Mouse (Mus musculus) gastrocnemius, adult 2 months (tissue): Measurements from ENCODE around the gene Eif4a2. TPM values are rescaled to one million over a fixed set of nuclear protein-coding genes. Genes with fewer than 3 reads are reported as not detected.

ENCODE experiments used
- DNase-seq: peaks from one replicate; pipeline ENCODE4 v3.0.0; 2022
- H3K27ac ChIP-seq: fragments of 200-600 bp; 2 replicates; pipeline ENCODE4 v1.8.1; 2022; ENCODE audit warnings: mild to moderate bottlenecking
- H3K4me3 ChIP-seq: fragments of 200-600 bp; 2 replicates; pipeline ENCODE4 v1.8.1; 2022; ENCODE audit warnings: mild to moderate bottlenecking, moderate library complexity
- CTCF ChIP-seq: fragments of 200-600 bp; IDR thresholded peaks from 2 replicates; pipeline ENCODE4 v1.8.1; 2022; ENCODE audit warnings: antibody characterized with exemption, mild to moderate bottlenecking, moderate library complexity
- intact Hi-C: fragments of 180-260 bp; cut with DNase I; formaldehyde crosslinking; loops from one replicate; pipeline ENCODE4 v1.15.1; 2025
- total RNA-seq, 2 experiments: library from RNA; stranded (reverse); gene quantifications; 2 replicates each; pipeline ENCODE4 v1.2.3; 2021

The Eif4a2 gene
- total RNA-seq, 2 experiments from 2014 or later = 458 to 462 TPM

DNA sequence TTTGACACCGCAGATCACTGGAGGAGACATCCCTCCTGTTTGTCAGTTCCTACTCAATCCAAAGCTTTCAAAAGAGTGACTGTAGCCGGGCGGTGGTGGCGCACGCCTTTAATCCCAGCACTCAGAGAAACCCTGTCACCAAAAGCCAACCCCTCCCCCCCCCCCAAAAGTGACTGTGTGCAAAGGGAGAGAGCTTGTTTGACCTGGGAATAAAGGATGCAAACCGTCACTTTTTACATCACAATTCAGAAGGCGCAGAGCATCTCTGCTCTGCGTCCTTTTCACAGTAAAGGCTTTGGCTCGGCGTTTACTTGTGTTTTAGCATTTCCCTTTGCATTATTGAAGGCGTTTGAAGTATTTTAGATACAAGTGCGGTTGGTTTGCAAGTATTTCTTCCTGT is 7.6 kb upstream of the Eif4a2 start:
- no peak for TF ChIP-seq CTCF
- Histone ChIP-seq H3K27ac (no peak overlapping the region), H3K4me3 (peak overlapping the region; percentile 43)
- intact Hi-C loops = no loop called here
- no peak for DNase-seq

DNA sequence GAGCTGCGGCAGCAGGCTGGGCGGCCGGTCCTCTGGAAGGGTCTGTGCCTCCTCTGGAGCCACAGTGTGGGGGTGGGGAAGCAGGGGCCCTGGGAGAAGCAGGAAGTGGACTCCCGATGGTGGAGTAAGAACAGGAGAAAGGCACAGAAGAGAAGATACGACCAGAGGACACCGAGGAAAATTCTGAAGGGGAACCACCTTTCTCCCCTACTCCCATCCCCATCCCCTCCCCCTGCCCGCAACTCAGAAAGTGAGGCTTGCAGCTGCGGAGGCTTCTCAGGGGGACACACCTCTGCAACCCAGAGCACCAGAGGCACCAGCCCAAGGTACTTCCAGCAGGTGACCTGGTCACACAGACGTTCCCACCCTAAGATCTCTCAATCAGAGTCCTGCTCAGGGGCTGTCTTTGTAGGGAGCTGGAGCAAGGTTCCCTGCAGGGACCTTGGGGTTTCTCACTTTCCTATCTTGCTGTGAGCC is 7.1 kb upstream of the Eif4a2 start:
- intact Hi-C loops = no loop called here
- no peak for DNase-seq
- Histone ChIP-seq H3K4me3 (peak overlapping the region; percentile 43), H3K27ac (no peak overlapping the region)
- TF ChIP-seq CTCF = no peak

DNA sequence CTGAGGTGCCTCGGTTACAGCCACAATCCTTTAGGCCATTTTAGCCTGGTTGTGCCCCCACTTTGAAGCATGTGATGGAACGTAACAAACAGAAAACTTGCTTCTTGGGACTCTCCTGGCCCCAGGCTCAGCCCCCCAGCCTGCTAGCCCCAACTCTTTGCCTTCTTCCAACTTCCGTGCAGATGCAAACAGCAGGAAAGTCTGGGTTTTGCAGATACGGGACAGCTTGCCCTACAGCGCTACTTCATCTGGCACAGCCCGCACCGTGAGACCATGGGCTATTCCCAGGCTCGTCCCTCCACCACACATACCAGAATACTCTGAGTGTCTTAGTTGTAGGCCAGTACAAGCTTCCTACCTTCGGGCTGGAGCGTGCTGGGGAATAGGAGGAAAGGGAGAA is 6.6 kb upstream of the Eif4a2 start:
- no peak overlapping the region for H3K27ac ChIP-seq
- intact Hi-C loops = no loop called here
- H3K4me3 ChIP-seq = peak overlapping the region; percentile 43; the same call in 1 of the 2 replicates
- DNase-seq = no peak
- no peak for TF ChIP-seq CTCF

DNA sequence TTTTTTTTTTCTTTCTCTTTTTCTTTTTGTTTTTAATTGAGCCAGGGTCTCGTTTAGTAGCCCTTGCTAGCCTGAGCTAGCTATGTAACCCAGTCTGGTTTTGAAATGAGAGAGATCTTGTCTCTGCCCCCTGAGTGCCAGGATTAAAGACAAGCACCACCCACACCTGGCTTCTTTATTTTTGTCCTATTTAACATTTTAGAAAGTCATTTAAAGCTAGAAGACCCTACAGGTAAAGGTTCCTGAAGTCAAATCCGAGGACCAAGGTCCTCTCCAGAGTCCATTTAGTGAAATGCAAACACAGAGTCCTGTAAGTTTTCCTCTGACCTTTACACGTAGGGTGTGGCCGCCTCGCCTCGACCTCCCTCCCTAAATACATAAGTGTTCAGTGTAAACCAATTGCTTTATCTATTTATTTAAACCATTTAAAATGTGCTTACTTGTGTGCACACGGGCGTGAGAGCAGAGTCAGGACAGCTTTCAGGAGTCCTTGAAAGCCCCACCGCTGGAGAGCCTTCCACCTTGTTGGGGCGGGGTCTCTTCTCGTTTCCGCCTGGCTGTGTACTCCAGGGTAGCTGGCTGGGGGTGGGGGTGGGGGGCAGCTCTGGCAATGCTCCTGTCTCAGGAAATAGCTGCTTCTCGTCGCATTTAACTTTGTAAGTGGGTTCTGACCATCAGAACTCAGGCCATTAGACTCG is 4.8 kb upstream of the Eif4a2 start:
- no peak for DNase-seq
- no peak for TF ChIP-seq CTCF
- intact Hi-C loops = no loop called here
- no peak overlapping the region for H3K27ac ChIP-seq
- no peak overlapping the region for H3K4me3 ChIP-seq

DNA sequence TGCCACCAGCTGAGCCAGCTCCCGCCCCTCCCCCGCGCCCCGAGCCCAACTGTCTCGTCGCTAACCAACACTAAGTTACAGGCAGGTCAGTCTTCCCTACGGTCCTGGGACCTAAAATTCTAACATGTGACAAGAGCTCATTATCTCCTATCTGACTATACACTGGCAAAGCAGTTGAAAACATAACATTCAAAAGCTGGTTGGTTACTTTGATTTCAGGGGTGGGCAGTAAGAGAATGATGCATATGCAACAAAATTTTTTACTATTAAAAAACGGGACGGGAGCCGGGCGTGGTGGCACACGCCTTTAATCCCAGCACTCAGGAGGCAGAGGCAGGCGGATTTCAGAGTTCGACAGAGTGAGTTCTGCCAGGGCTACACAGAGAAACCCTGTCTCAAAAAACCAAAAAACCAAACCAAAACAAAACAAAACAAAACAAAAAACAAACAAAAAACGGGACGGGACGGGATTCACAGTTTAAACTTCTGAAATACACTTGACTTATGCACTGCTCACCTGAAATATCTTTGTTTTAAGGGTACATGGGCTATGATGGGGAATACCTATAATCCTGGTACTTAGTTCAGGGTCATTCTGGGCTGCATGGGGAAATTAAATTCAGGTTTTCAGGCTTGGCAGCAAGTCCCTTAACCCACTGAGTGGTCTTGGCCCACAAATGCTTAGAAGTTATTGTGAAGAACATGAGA is 4.1 kb upstream of the Eif4a2 start:
- TF ChIP-seq CTCF = no peak
- H3K4me3 ChIP-seq = no peak overlapping the region
- intact Hi-C loops = no loop called here
- no peak overlapping the region for H3K27ac ChIP-seq
- no peak for DNase-seq

DNA sequence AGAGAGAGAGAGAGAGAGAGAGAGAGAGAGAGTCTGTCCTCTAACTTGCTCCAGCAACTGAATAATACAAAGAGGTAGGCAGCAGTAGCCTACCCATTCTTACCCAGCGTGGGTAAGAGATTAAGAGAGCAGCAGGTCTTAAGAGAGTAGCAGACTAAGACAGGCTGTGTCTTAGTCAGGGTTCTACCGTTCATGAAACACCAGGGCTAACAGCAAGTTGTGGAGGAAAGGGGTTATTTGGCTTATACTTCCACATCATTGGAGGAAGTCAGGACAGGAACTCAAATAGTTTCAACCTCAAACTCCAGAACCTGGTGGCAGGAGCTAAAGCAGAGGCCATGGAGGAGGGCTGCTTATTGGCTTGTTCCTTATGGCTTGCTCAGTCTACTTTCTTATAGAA is 3.4 kb upstream of the Eif4a2 start:
- Histone ChIP-seq H3K27ac (no peak overlapping the region), H3K4me3 (no peak overlapping the region)
- DNase-seq = no peak
- no peak for TF ChIP-seq CTCF
- intact Hi-C loops = no loop called here

DNA sequence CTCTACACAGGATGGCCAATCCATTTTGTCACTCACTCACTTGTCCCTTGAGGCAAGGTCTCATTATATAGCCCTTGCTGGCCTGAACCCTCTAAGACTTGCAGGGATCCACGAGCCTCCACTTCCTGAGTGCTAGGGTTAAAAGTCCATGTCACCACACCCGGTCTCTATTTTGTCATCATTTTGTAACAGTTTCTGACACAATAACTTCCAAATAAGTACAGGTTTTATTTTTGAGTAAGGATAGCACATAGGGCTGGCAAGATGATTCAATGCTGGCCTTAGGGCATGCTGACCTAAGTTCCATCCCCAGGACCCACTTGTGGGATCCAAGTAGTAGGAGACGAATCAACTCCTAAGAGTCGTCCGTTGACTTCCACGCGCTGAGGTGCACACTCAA is 1.1 kb upstream of the Eif4a2 start:
- intact Hi-C loops = loop anchor here (5.0 kb wide), 1 partner anchor 249 kb away; the partner anchor contains the start of genes Dnajb11 and Tbccd1
- no peak for DNase-seq
- TF ChIP-seq CTCF = no peak
- Histone ChIP-seq H3K4me3 (no peak overlapping the region), H3K27ac (no peak overlapping the region)

DNA sequence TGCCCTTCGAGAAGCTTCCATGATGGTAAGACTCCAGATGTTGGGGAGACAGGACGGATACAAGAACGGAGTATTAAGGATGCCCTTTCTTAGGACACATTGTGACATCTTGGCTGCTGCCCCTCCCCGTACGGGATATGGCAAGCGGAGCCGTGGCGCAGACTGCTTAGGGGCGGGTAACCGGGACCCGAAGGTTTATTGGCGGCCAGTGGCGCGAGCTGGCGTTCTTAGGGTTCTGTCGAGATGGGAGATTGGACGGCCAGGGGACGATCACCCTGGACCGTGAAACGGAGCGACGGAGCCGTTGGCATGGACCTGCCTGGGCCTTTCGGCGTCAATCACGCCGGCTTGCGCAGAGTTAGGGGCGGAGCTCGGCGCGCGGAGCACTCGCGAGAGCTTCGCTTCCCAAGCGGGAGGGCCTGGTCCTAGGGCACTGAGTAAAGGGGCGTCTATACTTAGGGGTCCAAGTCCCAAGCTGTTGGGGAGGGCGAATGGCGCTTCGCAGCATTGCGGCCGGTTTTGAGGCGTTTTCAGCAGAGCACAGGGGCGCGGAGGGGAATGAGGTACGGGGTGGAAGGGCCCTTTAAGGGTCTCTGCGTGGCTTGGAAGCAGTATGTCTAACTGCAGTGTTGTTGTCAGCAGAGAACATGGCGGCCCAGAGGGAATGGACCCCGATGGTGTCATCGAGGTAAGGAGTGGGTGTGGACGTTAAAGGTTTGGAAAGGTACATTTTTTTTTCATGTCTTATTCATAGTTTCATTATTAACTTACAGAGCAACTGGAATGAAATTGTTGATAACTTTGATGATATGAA is 909 bp downstream of the Eif4a2 start:
- TF ChIP-seq CTCF = no peak
- intact Hi-C loops = loop anchor here (1.0 to 5.0 kb wide), 2 partner anchors 20 to 251 kb away; partner anchors contain the start of genes Dnajb11 and Tbccd1
- DNase-seq = peak; percentile 91
- Histone ChIP-seq H3K27ac (peak overlapping the region; percentile 99), H3K4me3 (peak overlapping the region; percentile 75)

DNA sequence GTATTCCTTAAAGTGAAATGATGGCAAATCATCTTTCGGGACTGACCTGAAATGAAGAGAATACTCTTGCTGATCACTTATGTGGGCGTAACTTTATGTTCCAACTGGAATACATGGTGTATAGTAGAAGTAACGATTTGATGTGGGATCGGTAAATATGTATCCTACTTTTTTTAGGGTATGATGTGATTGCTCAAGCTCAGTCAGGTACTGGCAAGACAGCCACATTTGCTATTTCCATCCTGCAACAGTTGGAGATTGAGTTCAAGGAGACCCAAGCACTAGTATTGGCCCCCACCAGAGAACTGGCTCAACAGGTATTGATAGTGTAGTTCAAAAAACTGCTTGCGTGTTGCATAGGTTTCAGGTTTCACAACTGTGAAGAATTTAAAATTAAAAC is 1.7 kb downstream of the Eif4a2 start:
- no peak for TF ChIP-seq CTCF
- peak overlapping the region; percentile 99 for H3K27ac ChIP-seq
- intact Hi-C loops = loop anchor here (5.0 kb wide), 1 partner anchor 252 kb away; the partner anchor contains the start of genes Dnajb11 and Tbccd1

DNA sequence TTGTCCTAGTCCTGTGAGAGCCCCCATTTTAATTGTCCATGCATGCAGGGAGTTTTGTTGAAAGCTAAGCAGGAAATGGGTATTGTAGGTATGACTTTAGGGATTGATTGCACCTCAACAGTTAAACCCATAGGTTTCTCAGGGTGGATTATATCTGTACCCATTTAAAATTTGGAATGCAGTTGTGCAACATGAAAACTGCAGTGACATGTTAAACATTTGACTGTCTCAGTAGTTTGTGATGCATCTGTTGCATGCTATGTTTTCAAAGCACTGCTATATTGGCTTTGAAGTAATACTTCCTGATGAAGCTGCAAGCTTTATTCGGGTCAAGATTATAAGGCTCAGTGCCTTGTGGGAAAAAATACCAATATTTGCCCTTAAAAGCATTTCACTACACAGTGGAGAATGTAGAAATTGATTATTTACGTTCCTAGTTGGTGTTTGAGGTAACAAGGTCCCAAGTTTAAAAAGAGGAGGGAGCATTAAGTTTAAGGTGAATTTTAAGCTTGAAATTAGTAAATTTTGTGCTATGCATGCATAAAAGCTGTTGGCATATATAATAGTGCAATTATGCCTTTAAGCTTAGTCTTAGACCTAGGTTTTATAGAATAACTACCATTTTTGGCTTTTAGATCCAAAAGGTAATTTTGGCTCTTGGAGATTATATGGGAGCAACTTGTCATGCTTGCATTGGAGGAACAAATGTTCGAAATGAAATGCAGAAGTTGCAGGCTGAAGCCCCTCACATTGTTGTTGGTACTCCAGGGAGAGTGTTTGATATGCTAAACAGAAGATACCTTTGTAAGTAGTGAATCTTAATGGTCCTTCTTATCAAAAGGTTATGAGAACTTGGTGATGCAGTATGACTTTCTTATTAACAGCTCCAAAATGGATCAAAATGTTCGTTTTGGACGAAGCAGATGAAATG is 2.4 kb downstream of the Eif4a2 start:
- intact Hi-C loops = loop anchor here (5.0 kb wide), 1 partner anchor 252 kb away; the partner anchor contains the start of genes Dnajb11 and Tbccd1
- Histone ChIP-seq H3K27ac (peak overlapping the region; percentile 99; the same call in 1 of the 2 replicates), H3K4me3 (peak overlapping the region; percentile 75)
- DNase-seq = no peak
- no peak for TF ChIP-seq CTCF

More for the DNA sequence above, 1.7 kb downstream of the Eif4a2 start:
- no peak for DNase-seq
- peak overlapping the region; percentile 75 for H3K4me3 ChIP-seq

DNA sequence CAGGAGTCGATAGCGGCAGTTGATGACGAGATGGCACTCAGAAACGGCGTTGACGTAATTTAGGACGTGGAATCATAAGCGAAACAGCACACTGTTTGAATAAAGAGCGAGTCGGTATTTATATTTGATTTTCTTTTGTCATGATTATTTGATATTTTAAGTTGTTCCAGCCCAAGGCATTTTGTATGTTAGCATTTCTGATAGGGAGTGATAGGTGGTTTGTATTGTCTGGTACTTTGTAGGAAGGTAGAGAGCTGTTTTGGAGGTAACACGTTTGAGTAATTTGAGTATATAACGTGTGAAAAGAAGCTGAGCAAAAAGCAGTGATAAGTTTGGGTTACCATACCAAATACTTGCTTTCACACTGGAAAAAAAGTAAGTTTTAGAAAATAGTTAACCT is 5.1 kb downstream of the Eif4a2 start:
- no peak for TF ChIP-seq CTCF
- DNase-seq = no peak
- intact Hi-C loops = no loop called here
- Histone ChIP-seq H3K27ac (no peak overlapping the region), H3K4me3 (no peak overlapping the region; the same call in 1 of the 2 replicates)
